Mouse (Mus musculus) embryonic fibroblast, embryonic 13.5 days (primary cell): ENCODE results near the gene Pdcd1lg2.

Source experiments
- CTCF ChIP-seq: IDR thresholded peaks from 2 replicates; pipeline ENCODE4 v1.5.1; 2011; ENCODE audit warnings: mild to moderate bottlenecking, control low read depth, low read length, moderate library complexity, borderline replicate concordance; ENCODE audit not compliant: insufficient read depth
- POLR2A ChIP-seq: IDR thresholded peaks from 2 replicates; pipeline ENCODE4 v1.6.1; 2011; ENCODE audit warnings: low read depth, mild to moderate bottlenecking, control low read depth, low read length, moderate library complexity

- TF ChIP-seq CTCF (no peak), POLR2A (no peak)
Observed at GRCm38 (mm10) chr19:29365105-29365504, 45.6 kb upstream of the Pdcd1lg2 start.
